Mouse (Mus musculus) CD4-positive, CD25-positive, alpha-beta regulatory T cell, adult 4 months (primary cell): ENCODE data around the gene Olfr315. TPM values are rescaled to one million over a fixed set of nuclear protein-coding genes. Genes with fewer than 3 reads are reported as not detected.
"Not testable (repeated sequence)": the region's sequence is repeated elsewhere in the genome, so short reads cannot be mapped to it uniquely, and the experiment has no call there.

ENCODE experiments used
- ATAC-seq: one replicate; pipeline ENCODE4 v1.8.0; 2017
- polyA plus RNA-seq, 2 experiments: library from polyadenylated mRNA; unstranded; fragments of 100-300 nt; shearing (Covaris generic); gene quantifications; one replicate each; pipeline ENCODE4 v1.2.1; 2017

Olfr315 gene
- polyA plus RNA-seq, 2 experiments from 2014 or later, result not detected

DNA sequence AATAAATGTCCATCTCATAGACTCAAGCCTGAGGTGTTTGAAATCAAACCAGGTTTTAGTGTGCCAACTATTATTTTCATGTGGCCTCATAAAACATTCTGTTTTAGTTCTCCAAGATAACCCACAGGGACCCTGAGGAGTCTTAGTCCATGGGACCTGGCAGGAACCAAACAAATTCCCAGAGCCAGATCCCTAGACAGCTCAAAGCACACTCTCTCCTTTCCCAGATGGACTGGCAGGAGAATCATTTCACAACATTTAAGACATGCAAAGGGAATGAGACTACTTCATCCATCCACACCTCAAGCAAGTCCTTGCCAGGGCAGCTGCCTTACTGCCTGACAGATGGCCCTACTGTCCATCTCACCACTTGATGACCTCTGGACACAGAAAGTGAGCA lies 55.9 kb downstream of the Olfr315 start, which contains the start of gene Olfr312:
Gene Olfr312 (plus strand): TSS at position 301 of the 400 bp plus-strand sequence.
- ATAC-seq, result not testable (repeated sequence)

- no peak for ATAC-seq
Measured at GRCm38 (mm10) chr11:58829764-58830163, 56.8 kb downstream of the Olfr315 start.

Other genes with a start within 250 kb of the Olfr315 start
- gene Olfr330, start 238.4 kb upstream of the Olfr315 start, polyA plus RNA-seq, result not detected
- gene Olfr329-ps, start 226.8 kb upstream of the Olfr315 start, polyA plus RNA-seq, result not detected
- gene Olfr328, start 217.6 kb upstream of the Olfr315 start, polyA plus RNA-seq, result not detected
- gene Olfr224, start 202.6 kb upstream of the Olfr315 start, polyA plus RNA-seq, result under 1 TPM in 1 of 2 experiments, not detected in 1; 0.36 TPM
- not detected for gene Olfr325, start 195.5 kb upstream of the Olfr315 start, polyA plus RNA-seq
- not detected for gene Olfr324, start 178.1 kb upstream of the Olfr315 start, polyA plus RNA-seq
- gene 2210407C18Rik, start 157.1 kb upstream of the Olfr315 start, polyA plus RNA-seq, result not detected
- gene Olfr323, start 142.7 kb upstream of the Olfr315 start, polyA plus RNA-seq, result not detected
- gene Trim58, start 132.7 kb upstream of the Olfr315 start, polyA plus RNA-seq, result not detected
- gene Olfr322, start 114.4 kb upstream of the Olfr315 start, polyA plus RNA-seq, result not detected
- gene Olfr320, start 92.1 kb upstream of the Olfr315 start, polyA plus RNA-seq, result not detected
- gene Olfr319, start 74.0 kb upstream of the Olfr315 start, polyA plus RNA-seq, result not detected
- not detected for gene Olfr318, start 49.2 kb upstream of the Olfr315 start, polyA plus RNA-seq
- gene Olfr317, start 34.0 kb upstream of the Olfr315 start, polyA plus RNA-seq, result not detected
- not detected for gene Olfr316, start 20.5 kb upstream of the Olfr315 start, polyA plus RNA-seq
- gene Olfr314, start 9.8 kb downstream of the Olfr315 start, polyA plus RNA-seq, result not detected
- under 1 TPM in 1 of 2 experiments, not detected in 1; 1.00 TPM for gene Fam183b, start 28.8 kb downstream of the Olfr315 start, polyA plus RNA-seq
- gene Olfr313, start 41.8 kb downstream of the Olfr315 start, polyA plus RNA-seq, result not detected
- under 1 TPM in 1 of 2 experiments, not detected in 1; 0.13 TPM for gene Olfr312, start 56.0 kb downstream of the Olfr315 start, polyA plus RNA-seq
- gene Olfr311, start 66.1 kb downstream of the Olfr315 start, polyA plus RNA-seq, result not detected
- 1 to 10 TPM; 7.1 to 7.9 TPM for gene Gm12258, start 74.0 kb downstream of the Olfr315 start, polyA plus RNA-seq
- 10 to 100 TPM; 11.0 to 14.5 TPM for gene 2810021J22Rik, start 94.0 kb downstream of the Olfr315 start, polyA plus RNA-seq
- 10 to 100 TPM in 1 of 2 experiments, 1 to 10 TPM in 1; 8.2 to 10.6 TPM for gene Zfp39, start 131.0 kb downstream of the Olfr315 start, polyA plus RNA-seq
- gene Btnl10, start 144.7 kb downstream of the Olfr315 start, polyA plus RNA-seq, result not detected
- gene Rnf187, start 165.7 kb downstream of the Olfr315 start, polyA plus RNA-seq, result 10 to 100 TPM in 1 of 2 experiments, 1 to 10 TPM in 1; 10.0 to 18.7 TPM
- gene Hist3h2ba, start 175.7 kb downstream of the Olfr315 start, polyA plus RNA-seq, result 1 to 10 TPM; 4.9 to 6.6 TPM
- 10 to 100 TPM in 1 of 2 experiments, 1 to 10 TPM in 1; 9.6 to 10.3 TPM for gene Hist3h2a, start 181.5 kb downstream of the Olfr315 start, polyA plus RNA-seq
- gene Trim17, start 181.5 kb downstream of the Olfr315 start, polyA plus RNA-seq, result under 1 TPM; 0.28 to 0.46 TPM
- gene Trim11, start 204.9 kb downstream of the Olfr315 start, polyA plus RNA-seq, result 10 to 100 TPM; 23.7 to 27.1 TPM